ENCODE assay signal across 14 mouse cellular contexts in genomic region chr19:41837917-41838261, GRCm38 (mm10). TPM values are rescaled to one million over a fixed set of nuclear protein-coding genes. Genes with fewer than 3 reads are reported as not detected.
DNase-seq lines count a peak whose midpoint lies in the region; ATAC-seq and TF ChIP-seq lines count a peak whose summit lies in the region.
"Had no signal": no experiment of that assay in that cellular context is flagged by ENCODE, and none has a peak within 500 bp of the region (broad histone marks: within the 10 kb centered on the region; RNA-seq: fewer than 3 reads in every experiment).

No protein-coding gene starts in this region.

- peaks cover 2% of the 10 kb centered on the region; the same call in 1 of the 2 replicates for H3K27me3 ChIP-seq in heart, embryonic 14.5 days (ENCODE audit: control insufficient read depth, insufficient read depth, low read length)
- no peaks in the 10 kb centered on the region for H3K27me3 ChIP-seq in liver, adult 2 months (ENCODE audit: control insufficient read depth, insufficient read depth, low read length)

- H3K4me2 ChIP-seq in heart, embryonic 14.5 days (ENCODE audit: low read length): peak overlapping the region; percentile 23; the same call in 1 of the 2 replicates

- H3K4me1 ChIP-seq in heart, embryonic 14.5 days (ENCODE audit: control insufficient read depth in 2 of 2, insufficient read depth in 2 of 2, low read length in 2 of 2): peaks cover 16 to 22% of the 10 kb centered on the region in 2 experiments
- H3K4me1 ChIP-seq in liver, adult 2 months (ENCODE audit: control insufficient read depth, insufficient read depth, low read length): peaks cover 12% of the 10 kb centered on the region

- ATAC-seq in heart, embryonic 14.5 days (ENCODE audit: insufficient number of reproducible peaks, insufficient read depth, low FRiP score, low read depth): no peak
- ATAC-seq: hindbrain, postnatal 0 days had no signal

- 22% methylated on average over 4 of the region's 4 CpGs for WGBS in heart, embryonic 14.5 days
- 15% methylated on average over 4 of the region's 4 CpGs for WGBS in liver, adult 2 months

- H3K36me3 ChIP-seq in heart, embryonic 14.5 days (ENCODE audit: control insufficient read depth, insufficient read depth, low read length): no peaks in the 10 kb centered on the region
- H3K36me3 ChIP-seq in liver, adult 2 months (ENCODE audit: control insufficient read depth, insufficient read depth, low read length): no peaks in the 10 kb centered on the region

- no peaks in the 10 kb centered on the region for H3K79me2 ChIP-seq in liver, adult 2 months (ENCODE audit: control insufficient read depth, insufficient read depth, low read length)

- TF ChIP-seq CTCF in liver, adult 2 months (IDR thresholded peaks at IDR 0.05; ENCODE audit: low read depth, low read length): no peak

- H3K9ac ChIP-seq in heart, embryonic 14.5 days (ENCODE audit: low read length): no peak overlapping the region
- H3K9ac ChIP-seq in liver, adult 2 months (ENCODE audit: low read depth, low read length): no peak overlapping the region

- no peak for DNase-seq in heart, postnatal 4 days
- DNase-seq in MEL-GATA-1-ER (ENCODE audit: extremely low read depth, low read depth): peak; percentile 90
- DNase-seq in liver, adult 2 months (ENCODE audit: extremely low read depth, low read depth, low spot score): peak; percentile 49
- peak; percentile 66 for DNase-seq in lung, postnatal 25 days (ENCODE audit: low spot score)
- DNase-seq in left cerebral cortex, postnatal 10 days (ENCODE audit: extremely low spot score in 1 of 2, low spot score in 2 of 2): no peak
- DNase-seq in layer of hippocampus, adult 9-11 months: no peak
- DNase-seq in gastrocnemius, adult 18-20 months (ENCODE audit: low spot score): no peak
- DNase-seq: adrenal gland, postnatal 36 days; cerebellum, postnatal 25 days; gastrocnemius, postnatal 10 days; left cerebral cortex, postnatal 4 days; thymus, postnatal 4 days had no signal

- no peaks in the 10 kb centered on the region for H3K9me3 ChIP-seq in heart, embryonic 14.5 days (ENCODE audit: control insufficient read depth, low read length)

- H3K4me3 ChIP-seq in heart, embryonic 14.5 days (ENCODE audit: control insufficient read depth in 1 of 2, insufficient read depth in 1 of 2, low read depth in 1 of 2, low read length in 2 of 2): no peak overlapping the region
- no peak overlapping the region for H3K4me3 ChIP-seq in liver, adult 2 months (ENCODE audit: insufficient read depth, low read depth, low read length)

- intact Hi-C loops in left cerebral cortex, postnatal 10 days (cut with DNase I): no loop called here

- TF ChIP-seq POLR2A in liver, adult 2 months (IDR thresholded peaks at IDR 0.05; ENCODE audit: extremely low read depth, insufficient read depth, low read length): no peak

- H3K27ac ChIP-seq in heart, embryonic 14.5 days (replicated peaks in 1 of 2; ENCODE audit: control insufficient read depth in 1 of 2, insufficient read depth in 1 of 2, low read depth in 2 of 2, low read length in 2 of 2): no peak overlapping the region
- H3K27ac ChIP-seq in liver, adult 2 months (replicated peaks; ENCODE audit: insufficient read depth, low read depth, low read length): peak overlapping the region; percentile 93
- H3K27ac ChIP-seq: hindbrain, postnatal 0 days had no signal

RNA-seq across cellular contexts. Expression of gene Frat1, which starts 8.1 kb away (rescaled TPM):
- 2.4 and 2.6 TPM in 2 replicates for polyA plus RNA-seq in heart, embryonic 14.5 days (2014; fragmentation: Nextera tagmentation; extraction: Ambion mirVana)
- total RNA-seq in heart, postnatal 4 days (2021): 1 to 10 TPM; 2.1 to 2.3 TPM
- total RNA-seq in liver, adult 2 months (2014; rRNA removed): 1.9 and 3.3 TPM in 2 replicates
- 5.5 and 5.6 TPM in 2 replicates for polyA plus RNA-seq in liver, adult 2 months (2012; rRNA removed)
- total RNA-seq in left cerebral cortex, postnatal 10 days (2021): 10 to 100 TPM; 17.5 to 19.1 TPM
- total RNA-seq in gastrocnemius, adult 18-20 months (2021): 1 to 10 TPM; 3.5 to 6.2 TPM

RNA-seq across cellular contexts. Expression of gene Frat2, which starts 10.0 kb away (rescaled TPM):
- 1.2 and 2.0 TPM in 2 replicates for polyA plus RNA-seq in heart, embryonic 14.5 days (2014; fragmentation: Nextera tagmentation; extraction: Ambion mirVana)
- 1 to 10 TPM; 3.6 to 3.9 TPM for total RNA-seq in heart, postnatal 4 days (2021)
- total RNA-seq in liver, adult 2 months (2014; rRNA removed): 0.87 and 1.3 TPM in 2 replicates
- polyA plus RNA-seq in liver, adult 2 months (2012; rRNA removed): 2.2 and 2.4 TPM in 2 replicates
- 10 to 100 TPM; 11.0 to 11.6 TPM for total RNA-seq in left cerebral cortex, postnatal 10 days (2021)
- total RNA-seq in gastrocnemius, adult 18-20 months (2021): 10 to 100 TPM in 1 of 2 experiments, 1 to 10 TPM in 1; 6.6 to 12.4 TPM

RNA-seq across cellular contexts. Expression of gene Arhgap19, which starts 36.0 kb away (rescaled TPM):
- polyA plus RNA-seq in heart, embryonic 14.5 days (2014; fragmentation: Nextera tagmentation; extraction: Ambion mirVana): 13.9 and 14.2 TPM in 2 replicates
- 10 to 100 TPM in 1 of 2 experiments, 1 to 10 TPM in 1; 9.5 to 10.2 TPM for total RNA-seq in heart, postnatal 4 days (2021)
- total RNA-seq in liver, adult 2 months (2014; rRNA removed): 1.9 and 2.8 TPM in 2 replicates
- 0.72 and 1.2 TPM in 2 replicates for polyA plus RNA-seq in liver, adult 2 months (2012; rRNA removed)
- total RNA-seq in left cerebral cortex, postnatal 10 days (2021): 1 to 10 TPM; 3.2 to 3.6 TPM
- total RNA-seq in gastrocnemius, adult 18-20 months (2021): 1 to 10 TPM; 8.0 to 8.1 TPM

RNA-seq across cellular contexts. Expression of gene Rrp12, which starts 58.1 kb away (rescaled TPM):
- polyA plus RNA-seq in heart, embryonic 14.5 days (2014; fragmentation: Nextera tagmentation; extraction: Ambion mirVana): 5.8 and 6.4 TPM in 2 replicates
- total RNA-seq in heart, postnatal 4 days (2021): 10 to 100 TPM; 19.9 to 23.4 TPM
- 1.4 and 1.8 TPM in 2 replicates for total RNA-seq in liver, adult 2 months (2014; rRNA removed)
- polyA plus RNA-seq in liver, adult 2 months (2012; rRNA removed): 2.4 and 4.1 TPM in 2 replicates
- 10 to 100 TPM; 38.5 to 40.3 TPM for total RNA-seq in left cerebral cortex, postnatal 10 days (2021)
- 10 to 100 TPM; 31.0 to 31.2 TPM for total RNA-seq in gastrocnemius, adult 18-20 months (2021)

Comparison
In these comparisons a context has a peak if more than half of its experiments do, and no peak if none do; other contexts are left out.
1. DNase-seq: peak in MEL-GATA-1-ER (single experiment), liver, adult 2 months (single experiment) and lung, postnatal 25 days (single experiment); none in heart, postnatal 4 days (single experiment), left cerebral cortex, postnatal 10 days (0 of 2), layer of hippocampus, adult 9-11 months (single experiment) and gastrocnemius, adult 18-20 months (single experiment).